Mouse (Mus musculus) hindbrain, embryonic 11.5 days (tissue): ENCODE measurements around the gene Prrc2b. TPM values are rescaled to one million over a fixed set of nuclear protein-coding genes. Genes with fewer than 3 reads are reported as not detected.

ENCODE experiments used
- ATAC-seq: fragments of 200-750 bp; cut with Nextera tagmentation; 2 replicates; pipeline ENCODE4 v1.8.0; 2017; ENCODE audit warnings: mild to moderate bottlenecking, moderate TSS enrichment, moderate library complexity; ENCODE audit not compliant: low FRiP score
- DNase-seq: peaks from one replicate; pipeline ENCODE4 v3.0.0-alpha.2; 2015; ENCODE audit warnings: low spot score
- H3K27ac ChIP-seq: fragments of 300-500 bp; sonication (generic); 2 replicates; pipeline ENCODE4 v1.5.1; 2014; ENCODE audit warnings: mild to moderate bottlenecking, low read depth, low read length
- H3K27me3 ChIP-seq: fragments of 300-500 bp; sonication (generic); 2 replicates; pipeline ENCODE4 v1.6.1; 2014; ENCODE audit warnings: mild to moderate bottlenecking, low read length, moderate library complexity, mixed read lengths; ENCODE audit not compliant: control insufficient read depth, insufficient read depth
- H3K36me3 ChIP-seq: fragments of 300-500 bp; sonication (generic); 2 replicates; pipeline ENCODE4 v1.6.1; 2014; ENCODE audit warnings: mild to moderate bottlenecking, low read length, moderate library complexity, mixed read lengths; ENCODE audit not compliant: control insufficient read depth, insufficient read depth
- H3K4me1 ChIP-seq: fragments of 300-500 bp; sonication (generic); replicated peaks from 2 replicates; pipeline ENCODE4 v1.6.1; 2014; ENCODE audit warnings: low read length, mixed read lengths; ENCODE audit not compliant: control insufficient read depth, insufficient read depth
- H3K4me2 ChIP-seq: fragments of 300-500 bp; sonication (generic); replicated peaks from 2 replicates; pipeline ENCODE4 v1.6.1; 2014; ENCODE audit warnings: mild to moderate bottlenecking, low read depth, low read length
- H3K4me3 ChIP-seq: fragments of 300-500 bp; sonication (generic); 2 replicates; pipeline ENCODE4 v1.5.1; 2014; ENCODE audit warnings: low read depth, low read length
- H3K9ac ChIP-seq: fragments of 300-500 bp; sonication (generic); 2 replicates; pipeline ENCODE4 v1.6.1; 2014; ENCODE audit warnings: low read depth, low read length
- H3K9me3 ChIP-seq: fragments of 300-500 bp; sonication (generic); 2 replicates; pipeline ENCODE4 v1.6.1; 2016; ENCODE audit warnings: low read length; ENCODE audit not compliant: control insufficient read depth
- WGBS: fragments of 180-500 bp; shearing (Covaris S2); extraction: QIAGEN DNeasy Blood & Tissue Kit; methylation state at CpG from one replicate; pipeline ENCODE4 v1.1.7; 2014; 5-methylcytosine and 5-hydroxymethylcytosine counted together
- polyA plus RNA-seq: library from polyadenylated mRNA; unstranded; fragments of >200 nt; fragmentation: Nextera tagmentation; extraction: Ambion mirVana; gene quantifications from 2 replicates; pipeline ENCODE4 v1.2.1, GENCODE M21; 2014

Prrc2b gene
- polyA plus RNA-seq, 1 experiment from 2014 or later: 69.0 TPM

DNA sequence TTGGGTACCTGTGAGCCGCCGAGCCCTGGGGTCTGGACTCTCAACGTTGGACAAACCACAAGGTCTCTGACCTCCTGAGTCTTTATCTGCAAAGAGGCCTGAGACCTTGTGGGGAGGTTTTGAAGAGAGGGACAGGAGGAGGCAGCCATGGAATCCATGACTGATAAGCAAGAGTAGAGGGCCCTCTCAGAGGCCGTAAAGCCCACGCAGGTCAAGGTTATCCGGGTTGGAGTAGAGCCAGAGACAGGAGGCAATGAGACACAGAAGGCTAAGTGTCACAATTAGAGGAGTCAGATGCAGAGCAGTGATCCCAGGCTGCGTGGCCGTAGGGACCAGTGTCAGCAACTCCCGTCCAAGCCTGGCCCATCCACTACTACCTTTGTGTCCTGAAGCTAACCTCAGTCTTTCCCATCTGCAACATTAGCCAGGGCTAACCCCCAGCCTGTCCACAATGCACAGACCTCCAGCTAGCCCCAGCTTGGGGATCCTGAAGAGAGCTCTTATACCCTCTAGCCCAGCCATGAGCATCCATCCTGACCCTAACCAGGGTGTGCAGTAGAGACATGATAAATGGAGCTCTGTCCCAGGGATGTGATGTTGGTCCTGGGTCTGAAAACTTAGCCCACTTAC is 19.6 kb upstream of the Prrc2b start:
- Histone ChIP-seq H3K27me3 (no peaks in the 10 kb centered on the region), H3K4me1 (no peaks in the 10 kb centered on the region), H3K4me2 (no peak overlapping the region), H3K4me3 (no peak overlapping the region), H3K9ac (no peak overlapping the region), H3K36me3 (no peaks in the 10 kb centered on the region), H3K27ac (no peak overlapping the region), H3K9me3 (no peaks in the 10 kb centered on the region)
- DNase-seq (no peak), ATAC-seq (no peak)
- WGBS: 88% methylated on average over 9 of the region's 9 CpGs

DNA sequence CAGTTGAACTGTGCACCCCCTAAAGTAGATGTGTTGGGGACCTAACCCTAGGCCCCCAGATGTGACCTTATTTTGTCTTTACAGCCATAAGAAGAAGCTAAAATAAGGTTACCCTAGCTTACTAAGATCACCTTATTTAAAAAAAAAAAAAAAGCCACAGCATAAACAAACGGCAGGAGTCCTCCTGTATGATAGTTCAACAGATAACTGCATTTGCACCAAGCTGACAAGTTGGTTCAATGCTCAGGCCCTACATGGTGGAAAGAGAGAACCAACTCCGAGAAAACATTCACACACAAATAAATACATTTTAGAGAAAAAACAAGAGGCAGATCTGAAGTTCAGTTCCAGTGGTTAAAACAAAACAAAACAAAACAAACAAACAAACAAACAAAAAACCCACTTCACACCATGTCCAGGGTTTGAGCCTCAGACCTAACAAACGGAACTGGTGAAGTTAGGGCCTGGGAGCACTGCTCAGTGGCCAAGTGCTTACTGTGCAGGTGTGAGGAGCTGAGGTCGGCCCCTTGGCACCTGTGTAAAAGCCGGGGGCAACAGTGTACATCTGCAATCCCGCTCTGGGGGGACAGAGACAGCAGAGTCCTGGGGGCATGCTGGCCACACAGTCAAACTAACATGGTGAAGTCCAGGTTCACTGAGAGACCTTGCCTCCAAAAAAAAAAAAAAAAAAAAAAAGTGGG is 18.9 kb upstream of the Prrc2b start:
- Histone ChIP-seq H3K27me3 (no peaks in the 10 kb centered on the region), H3K27ac (no peak overlapping the region), H3K9ac (no peak overlapping the region), H3K36me3 (no peaks in the 10 kb centered on the region), H3K4me3 (no peak overlapping the region), H3K9me3 (no peaks in the 10 kb centered on the region), H3K4me2 (no peak overlapping the region), H3K4me1 (no peaks in the 10 kb centered on the region)
- 58% methylated on average over 6 of the region's 6 CpGs for WGBS
- 0 out of 2 replicates have a peak, but pooled peaks have one; percentile 14 for ATAC-seq
- no peak for DNase-seq

DNA sequence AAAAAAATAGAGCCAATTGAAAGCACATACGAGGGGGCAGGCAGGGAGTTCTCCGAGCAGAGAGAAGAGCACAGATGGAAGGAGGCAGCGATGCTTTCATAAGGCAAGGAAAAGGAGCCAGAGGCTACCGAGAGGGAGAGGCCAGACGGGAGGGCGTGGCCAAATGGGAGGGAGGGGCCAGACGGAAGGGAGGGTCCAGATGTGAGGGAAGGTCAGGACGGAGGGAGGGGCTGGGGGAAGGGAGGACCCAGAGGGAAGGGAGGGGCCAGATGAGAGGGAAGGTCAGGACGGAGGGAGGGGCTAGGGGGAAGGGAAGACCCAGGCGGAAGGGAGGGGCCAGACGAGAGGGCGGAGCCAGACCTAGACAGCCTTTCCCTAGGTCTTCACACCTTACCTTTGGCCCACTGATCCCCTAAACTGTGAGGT is 18.3 kb upstream of the Prrc2b start:
- Histone ChIP-seq H3K9me3 (no peaks in the 10 kb centered on the region), H3K27me3 (no peaks in the 10 kb centered on the region), H3K36me3 (no peaks in the 10 kb centered on the region), H3K27ac (no peak overlapping the region), H3K4me2 (no peak overlapping the region), H3K4me3 (no peak overlapping the region), H3K9ac (no peak overlapping the region), H3K4me1 (no peaks in the 10 kb centered on the region)
- WGBS: 2% methylated on average over 12 of the region's 12 CpGs
- DNase-seq: peak; percentile 78
- ATAC-seq: 0 out of 2 replicates have a peak, but pooled peaks have one; percentile 2

DNA sequence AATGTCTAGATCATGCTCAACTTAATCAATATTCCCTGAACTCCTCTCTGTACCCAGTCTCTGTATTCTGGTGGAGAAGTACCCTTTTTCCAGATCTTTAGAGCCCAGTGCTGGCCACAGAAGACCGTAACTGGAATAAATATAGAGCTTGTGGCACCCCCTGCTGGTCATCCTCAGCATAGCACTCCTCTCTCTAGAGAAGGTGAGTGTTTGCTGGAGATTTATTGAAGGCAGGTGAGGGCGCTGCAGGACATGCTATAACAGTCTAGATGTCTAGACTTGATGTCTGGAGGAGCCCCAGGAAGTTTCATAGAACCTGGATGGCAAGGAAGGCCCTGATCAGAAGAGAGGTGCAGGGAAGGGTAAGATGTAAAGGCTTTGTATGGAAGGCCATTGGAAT is 16.8 kb upstream of the Prrc2b start:
- 3% methylated on average over 2 of the region's 2 CpGs for WGBS
- no peak overlapping the region for H3K4me2 ChIP-seq
- ATAC-seq: no peak
- H3K9me3 ChIP-seq: no peaks in the 10 kb centered on the region
- no peak overlapping the region for H3K27ac ChIP-seq
- no peaks in the 10 kb centered on the region for H3K4me1 ChIP-seq
- H3K9ac ChIP-seq: no peak overlapping the region
- H3K36me3 ChIP-seq: no peaks in the 10 kb centered on the region
- no peak overlapping the region for H3K4me3 ChIP-seq
- H3K27me3 ChIP-seq: no peaks in the 10 kb centered on the region
- peak; percentile 87 for DNase-seq

DNA sequence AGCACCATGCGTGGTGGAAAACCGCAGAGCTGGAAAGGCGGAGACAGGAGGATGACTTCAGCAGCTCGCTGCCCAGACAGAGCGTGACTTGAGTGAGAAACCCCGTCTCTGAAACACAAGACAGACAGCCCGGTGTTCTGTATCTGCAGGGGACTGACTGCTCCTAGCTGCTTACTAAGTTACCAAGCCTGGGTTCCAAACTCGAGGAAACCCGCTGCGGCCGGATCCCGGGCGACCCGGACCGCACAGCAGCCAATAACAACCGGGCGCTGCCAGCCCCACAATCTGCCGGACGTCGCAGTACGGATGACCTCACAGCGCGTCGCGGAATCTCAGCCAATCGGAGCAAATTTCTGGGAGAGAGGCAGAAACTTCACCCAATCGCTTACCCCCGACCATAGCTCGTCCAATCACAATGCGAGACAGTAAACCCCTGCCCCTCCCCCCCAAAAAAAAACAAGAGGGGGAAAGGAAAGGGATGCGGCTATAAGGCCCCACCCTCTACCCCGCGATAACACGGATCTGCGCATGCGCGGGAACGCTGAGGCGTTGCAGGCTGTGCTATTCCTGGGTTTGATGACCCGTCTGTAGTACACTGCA is 13.1 kb upstream of the Prrc2b start:
- H3K27ac ChIP-seq: peak overlapping the region; percentile 79
- peak; percentile 97 for ATAC-seq
- 0% methylated on average over 40 of the region's 40 CpGs for WGBS

DNA sequence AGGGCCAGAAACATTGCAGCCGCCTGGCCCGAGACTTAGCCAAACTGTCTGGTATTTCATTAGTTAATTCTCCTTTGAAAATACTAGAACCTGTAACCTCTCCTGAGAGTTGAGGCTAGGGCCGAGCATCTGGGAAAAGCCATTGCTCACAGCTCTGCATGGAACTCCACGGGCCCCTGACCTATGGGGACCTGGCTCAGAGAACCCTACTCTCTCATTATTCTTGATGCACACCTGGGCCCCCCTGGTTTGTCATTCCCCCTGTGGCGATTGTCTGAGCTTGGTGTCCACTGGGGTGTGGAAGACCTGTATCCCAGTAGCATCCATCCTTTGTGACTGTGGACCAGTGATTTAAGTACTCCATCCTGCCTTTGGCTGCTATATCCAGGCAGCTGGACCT is 11.5 kb upstream of the Prrc2b start:
- Histone ChIP-seq H3K4me1 (no peaks in the 10 kb centered on the region), H3K9ac (no peak overlapping the region), H3K9me3 (no peaks in the 10 kb centered on the region), H3K36me3 (no peaks in the 10 kb centered on the region), H3K4me2 (no peak overlapping the region), H3K27ac (no peak overlapping the region), H3K27me3 (no peaks in the 10 kb centered on the region), H3K4me3 (no peak overlapping the region)
- DNase-seq (no peak), ATAC-seq (no peak)
- 86% methylated on average over 5 of the region's 5 CpGs for WGBS

More for the DNA sequence above, 13.1 kb upstream of the Prrc2b start:
- Histone ChIP-seq H3K4me3 (peak overlapping the region; percentile 55), H3K9me3 (no peaks in the 10 kb centered on the region), H3K36me3 (no peaks in the 10 kb centered on the region), H3K4me1 (no peaks in the 10 kb centered on the region), H3K27me3 (no peaks in the 10 kb centered on the region), H3K4me2 (peak overlapping the region; percentile 54), H3K9ac (peak overlapping the region; percentile 67)
- peak; percentile 99 for DNase-seq

DNA sequence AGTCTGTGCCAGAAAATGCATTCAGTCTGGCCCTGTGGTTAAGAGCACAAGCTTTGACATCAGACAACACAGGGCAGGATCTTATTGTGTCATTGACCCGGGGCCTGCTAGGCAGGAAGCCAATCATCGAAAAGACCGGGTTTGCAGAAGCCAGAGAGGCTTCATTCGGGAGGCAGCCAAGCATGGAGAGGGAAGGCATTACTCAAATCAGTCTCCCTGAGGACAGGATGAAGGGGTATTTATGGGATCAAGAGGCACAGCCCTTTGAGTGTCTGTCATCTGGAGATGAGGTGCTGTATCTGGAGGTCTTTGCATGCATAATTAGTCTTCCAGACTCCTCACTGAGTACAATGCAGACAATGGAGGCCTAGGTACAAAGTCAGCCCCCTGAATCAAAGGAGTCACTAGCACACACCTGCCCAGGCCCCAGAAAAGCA is 10.4 kb upstream of the Prrc2b start:
- DNase-seq: no peak
- no peak overlapping the region for H3K4me3 ChIP-seq

DNA sequence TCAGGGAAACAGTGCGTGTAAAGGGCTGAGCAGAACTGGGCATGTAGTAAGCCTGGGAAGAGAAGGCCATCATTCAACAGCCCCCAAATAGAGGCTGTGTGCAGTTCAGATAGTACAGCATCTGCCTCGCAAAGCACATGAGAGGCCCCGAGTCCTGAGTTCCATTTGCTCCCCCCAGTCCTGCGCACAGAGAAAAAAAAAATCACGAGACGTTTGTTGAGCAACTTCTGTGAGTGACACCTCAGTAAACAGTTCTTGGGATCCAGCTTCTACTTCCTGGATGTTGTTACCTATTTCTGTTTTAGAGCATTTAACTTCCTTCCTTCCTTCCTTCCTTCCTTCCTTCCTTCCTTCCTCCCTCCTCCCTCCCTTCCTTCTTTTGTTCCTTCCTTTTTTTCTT is 9.3 kb upstream of the Prrc2b start:
- no peak overlapping the region for H3K27ac ChIP-seq
- WGBS: 86% methylated on average over 6 of the region's 6 CpGs
- H3K4me2 ChIP-seq: no peak overlapping the region
- H3K9ac ChIP-seq: no peak overlapping the region
- no peak overlapping the region for H3K4me3 ChIP-seq
- no peak for DNase-seq
- no peaks in the 10 kb centered on the region for H3K36me3 ChIP-seq
- no peaks in the 10 kb centered on the region for H3K27me3 ChIP-seq
- no peaks in the 10 kb centered on the region for H3K4me1 ChIP-seq
- no peak for ATAC-seq
- no peaks in the 10 kb centered on the region for H3K9me3 ChIP-seq

More for the DNA sequence above, 10.4 kb upstream of the Prrc2b start:
- Histone ChIP-seq H3K27ac (0 out of 2 replicates have a peak overlapping the region, but pooled peaks have one; percentile 27), H3K9ac (no peak overlapping the region), H3K36me3 (no peaks in the 10 kb centered on the region), H3K4me1 (no peaks in the 10 kb centered on the region), H3K9me3 (no peaks in the 10 kb centered on the region), H3K27me3 (no peaks in the 10 kb centered on the region), H3K4me2 (no peak overlapping the region)
- WGBS: 46% methylated on average over 4 of the region's 4 CpGs
- ATAC-seq: no peak
